Mouse (Mus musculus) liver, adult 2 months (tissue): Measurements from ENCODE around the gene Exosc3.

ENCODE experiments used
- CTCF ChIP-seq: fragments of 200-500 bp; IDR thresholded peaks from 2 replicates; pipeline ENCODE4 v1.5.1; 2011; ENCODE audit warnings: low read depth, low read length, control low read depth
- POLR2A ChIP-seq: fragments of 200-500 bp; IDR thresholded peaks from 2 replicates; pipeline ENCODE4 v1.6.1; 2011; ENCODE audit warnings: low read length, control low read depth; ENCODE audit not compliant: insufficient read depth; ENCODE audit errors: extremely low read depth

- TF ChIP-seq CTCF = no peak
- TF ChIP-seq POLR2A = no peak
These were observed 66.8 kb downstream of the Exosc3 start for GRCm38 (mm10) chr4:45275770-45276169.
